Comparison of ENCODE assay signal across 8 mouse cellular contexts in genomic region chr2:173000285-173000652, GRCm38 (mm10). TPM values are rescaled to one million over a fixed set of nuclear protein-coding genes. Genes with fewer than 3 reads are reported as not detected.
DNase-seq lines count a peak whose midpoint lies in the region; ATAC-seq lines count a peak whose summit lies in the region.

No protein-coding gene starts in this region.

- peak overlapping the region; percentile 85 to 95 for H3K4me3 ChIP-seq in heart, embryonic 14.5 days (ENCODE audit: control insufficient read depth in 1 of 2, insufficient read depth in 1 of 2, low read depth in 1 of 2, low read length in 2 of 2)
- peak overlapping the region; percentile 98 for H3K4me3 ChIP-seq in limb, embryonic 12.5 days (replicated peaks)
- H3K4me3 ChIP-seq in midbrain, embryonic 13.5 days (replicated peaks), result peak overlapping the region; percentile 98

- H3K36me3 ChIP-seq in heart, embryonic 14.5 days (ENCODE audit: control insufficient read depth, insufficient read depth, low read length), result peaks cover 39% of the 10 kb centered on the region
- peaks cover 34% of the 10 kb centered on the region for H3K36me3 ChIP-seq in limb, embryonic 12.5 days
- peaks cover 34% of the 10 kb centered on the region for H3K36me3 ChIP-seq in midbrain, embryonic 13.5 days

- H3K4me2 ChIP-seq in heart, embryonic 14.5 days (ENCODE audit: low read length), result peak overlapping the region; percentile 93
- H3K4me2 ChIP-seq in limb, embryonic 12.5 days, result peak overlapping the region; percentile 92
- H3K4me2 ChIP-seq in midbrain, embryonic 13.5 days (replicated peaks), result peak overlapping the region; percentile 97

- H3K9ac ChIP-seq in heart, embryonic 14.5 days (ENCODE audit: low read length), result peak overlapping the region; percentile 94
- peak overlapping the region; percentile 97 for H3K9ac ChIP-seq in limb, embryonic 12.5 days (replicated peaks)
- H3K9ac ChIP-seq in midbrain, embryonic 13.5 days (replicated peaks), result peak overlapping the region; percentile 95

- WGBS in heart, embryonic 14.5 days, result 0% methylated on average over 41 of the region's 42 CpGs
- 1% methylated on average over 42 of the region's 42 CpGs for WGBS in limb, embryonic 12.5 days
- under 1% methylated on average over 42 of the region's 42 CpGs for WGBS in midbrain, embryonic 13.5 days

- H3K9me3 ChIP-seq in heart, embryonic 14.5 days (ENCODE audit: control insufficient read depth, low read length), result no peaks in the 10 kb centered on the region
- no peaks in the 10 kb centered on the region for H3K9me3 ChIP-seq in limb, embryonic 12.5 days
- H3K9me3 ChIP-seq in midbrain, embryonic 13.5 days, result no peaks in the 10 kb centered on the region

- ATAC-seq in cerebellum, adult (ENCODE audit: insufficient number of reproducible peaks, low FRiP score, low TSS enrichment), result peak; percentile 61
- ATAC-seq in heart, embryonic 14.5 days (ENCODE audit: insufficient number of reproducible peaks, insufficient read depth, low FRiP score, low read depth), result peak; percentile 84
- peak; percentile 81 for ATAC-seq in limb, embryonic 12.5 days (ENCODE audit: insufficient number of reproducible peaks, insufficient read depth, low FRiP score, low TSS enrichment, low read depth)
- ATAC-seq in midbrain, embryonic 13.5 days, result peak; percentile 91

- H3K27ac ChIP-seq in heart, embryonic 14.5 days (replicated peaks in 1 of 2; ENCODE audit: control insufficient read depth in 1 of 2, insufficient read depth in 1 of 2, low read depth in 2 of 2, low read length in 2 of 2), result peak overlapping the region; percentile 69 to 79
- H3K27ac ChIP-seq in limb, embryonic 12.5 days, result peak overlapping the region; percentile 95
- peak overlapping the region; percentile 87 for H3K27ac ChIP-seq in midbrain, embryonic 13.5 days

- DNase-seq in cerebellum, adult 9-11 months, result no peak
- DNase-seq in urinary bladder, postnatal 14 days (ENCODE audit: low spot score), result peak; percentile 69
- no peak for DNase-seq in urinary bladder, postnatal 10 days (ENCODE audit: low spot score)
- DNase-seq in frontal cortex, postnatal 10 days (ENCODE audit: low spot score in 2 of 2), result no peak

- no peaks in the 10 kb centered on the region for H3K27me3 ChIP-seq in heart, embryonic 14.5 days (ENCODE audit: control insufficient read depth, insufficient read depth, low read length)
- H3K27me3 ChIP-seq in limb, embryonic 12.5 days, result no peaks in the 10 kb centered on the region; the same call in 1 of the 2 replicates
- H3K27me3 ChIP-seq in midbrain, embryonic 13.5 days, result 0 out of 2 replicates have a peak, but pooled peaks cover 6% of the 10 kb centered on the region

- H3K4me1 ChIP-seq in heart, embryonic 14.5 days (ENCODE audit: control insufficient read depth in 2 of 2, insufficient read depth in 2 of 2, low read length in 2 of 2), result peaks cover 6 to 13% of the 10 kb centered on the region in 2 experiments; a peak in 3 of 4 replicates
- H3K4me1 ChIP-seq in limb, embryonic 12.5 days (replicated peaks), result peaks cover 20% of the 10 kb centered on the region
- H3K4me1 ChIP-seq in midbrain, embryonic 13.5 days (replicated peaks), result peaks cover 17% of the 10 kb centered on the region

RNA-seq across cellular contexts. Expression of gene Rae1, which starts 0.4 kb away (rescaled TPM):
- polyA plus RNA-seq in heart, embryonic 14.5 days (2014; fragmentation: Nextera tagmentation; extraction: Ambion mirVana), result 99.7 and 101 TPM in 2 replicates
- 157 TPM in 2 replicates for polyA plus RNA-seq in limb, embryonic 12.5 days (2016; fragmentation: Nextera tagmentation; extraction: Ambion mirVana)
- polyA plus RNA-seq in midbrain, embryonic 13.5 days (2015; fragmentation: Nextera tagmentation; extraction: Ambion mirVana), result 121 TPM in 2 replicates

RNA-seq across cellular contexts. Expression of gene Rbm38, which starts 20.0 kb away (rescaled TPM):
- 126 and 129 TPM in 2 replicates for polyA plus RNA-seq in heart, embryonic 14.5 days (2014; fragmentation: Nextera tagmentation; extraction: Ambion mirVana)
- polyA plus RNA-seq in limb, embryonic 12.5 days (2016; fragmentation: Nextera tagmentation; extraction: Ambion mirVana), result 40.1 and 45.6 TPM in 2 replicates
- polyA plus RNA-seq in midbrain, embryonic 13.5 days (2015; fragmentation: Nextera tagmentation; extraction: Ambion mirVana), result 26.6 and 29.4 TPM in 2 replicates

RNA-seq across cellular contexts. Expression of gene Spo11, which starts 22.8 kb away (rescaled TPM):
- 0.32 TPM in 1 of 2 replicates, not detected in the other for polyA plus RNA-seq in heart, embryonic 14.5 days (2014; fragmentation: Nextera tagmentation; extraction: Ambion mirVana)
- 1.6 TPM in 2 replicates for polyA plus RNA-seq in limb, embryonic 12.5 days (2016; fragmentation: Nextera tagmentation; extraction: Ambion mirVana)
- 0.53 and 0.61 TPM in 2 replicates for polyA plus RNA-seq in midbrain, embryonic 13.5 days (2015; fragmentation: Nextera tagmentation; extraction: Ambion mirVana)
